Mouse (Mus musculus) kidney, embryonic 14.5 days (tissue): ENCODE measurements around the gene Sertad2. TPM values are rescaled to one million over a fixed set of nuclear protein-coding genes. Genes with fewer than 3 reads are reported as not detected.

ENCODE experiments used
- ATAC-seq: fragments of 200-750 bp; cut with Nextera tagmentation; 2 replicates; pipeline ENCODE4 v1.8.0; 2017; ENCODE audit warnings: moderate number of reproducible peaks, mild to moderate bottlenecking, moderate TSS enrichment, moderate library complexity; ENCODE audit not compliant: low FRiP score, low TSS enrichment
- H3K27ac ChIP-seq: fragments of 300-500 bp; sonication (generic); 2 replicates; pipeline ENCODE4 v1.5.1; 2014; ENCODE audit warnings: low read depth, mild to moderate bottlenecking, low read length, moderate library complexity, mixed read lengths
- H3K27me3 ChIP-seq: fragments of 300-500 bp; sonication (generic); 2 replicates; pipeline ENCODE4 v1.6.1; 2014; ENCODE audit warnings: mild to moderate bottlenecking, low read length; ENCODE audit not compliant: control insufficient read depth, insufficient read depth
- H3K36me3 ChIP-seq: fragments of 300-500 bp; sonication (generic); 2 replicates; pipeline ENCODE4 v1.6.1; 2014; ENCODE audit warnings: low read length, mixed read lengths; ENCODE audit not compliant: control insufficient read depth, insufficient read depth
- H3K4me1 ChIP-seq: fragments of 300-500 bp; sonication (generic); 2 replicates; pipeline ENCODE4 v1.6.1; 2014; ENCODE audit warnings: low read length, mixed read lengths; ENCODE audit not compliant: control insufficient read depth, insufficient read depth
- H3K4me2 ChIP-seq: fragments of 300-500 bp; sonication (generic); replicated peaks from 2 replicates; pipeline ENCODE4 v1.6.1; 2014; ENCODE audit warnings: low read depth, mild to moderate bottlenecking, low read length
- H3K4me3 ChIP-seq: fragments of 300-500 bp; sonication (generic); 2 replicates; pipeline ENCODE4 v1.5.1; 2014; ENCODE audit warnings: mild to moderate bottlenecking, low read length
- H3K9ac ChIP-seq: fragments of 300-500 bp; sonication (generic); 2 replicates; pipeline ENCODE4 v1.6.1; 2014; ENCODE audit warnings: low read depth, mild to moderate bottlenecking, low read length, moderate library complexity
- H3K9me3 ChIP-seq: fragments of 300-500 bp; sonication (generic); 2 replicates; pipeline ENCODE4 v1.6.1; 2016; ENCODE audit warnings: low read length; ENCODE audit not compliant: control insufficient read depth
- WGBS: fragments of 180-500 bp; shearing (Covaris S2); extraction: QIAGEN DNeasy Blood & Tissue Kit; methylation state at CpG from one replicate; pipeline ENCODE4 v1.1.7; 2014; 5-methylcytosine and 5-hydroxymethylcytosine counted together
- polyA plus RNA-seq: library from polyadenylated mRNA; unstranded; fragments of >200 nt; fragmentation: Nextera tagmentation; extraction: Ambion mirVana; gene quantifications from 2 replicates; pipeline ENCODE4 v1.2.1, GENCODE M21; 2014

Sertad2 gene
- polyA plus RNA-seq, 1 experiment from 2014 or later: 34.9 TPM

GRCm38 (mm10) chr11:20671789-20672392 is 128.8 kb downstream of the Sertad2 start:
- ATAC-seq: no peak
- Histone ChIP-seq H3K9me3 (no peaks in the 10 kb centered on the region), H3K27me3 (no peaks in the 10 kb centered on the region), H3K36me3 (no peaks in the 10 kb centered on the region), H3K4me1 (0 out of 2 replicates have a peak, but pooled peaks cover 6% of the 10 kb centered on the region), H3K4me3 (no peak overlapping the region), H3K4me2 (no peak overlapping the region), H3K27ac (no peak overlapping the region), H3K9ac (no peak overlapping the region)
- WGBS: 43% methylated on average over 6 of the region's 6 CpGs

- Histone ChIP-seq H3K9me3 (no peaks in the 10 kb centered on the region), H3K4me2 (no peak overlapping the region), H3K4me1 (0 out of 2 replicates have a peak, but pooled peaks cover 6% of the 10 kb centered on the region), H3K27ac (no peak overlapping the region), H3K27me3 (no peaks in the 10 kb centered on the region), H3K4me3 (no peak overlapping the region), H3K9ac (no peak overlapping the region), H3K36me3 (no peaks in the 10 kb centered on the region)
- WGBS: 61% methylated on average over 6 of the region's 6 CpGs
- ATAC-seq: no peak
Measured at GRCm38 (mm10) chr11:20672513-20672912, 129.5 kb downstream of the Sertad2 start.

- 78% methylated on average over 2 of the region's 2 CpGs for WGBS
- H3K9ac ChIP-seq: no peak overlapping the region
- no peak for ATAC-seq
- no peaks in the 10 kb centered on the region for H3K9me3 ChIP-seq
- H3K4me3 ChIP-seq: no peak overlapping the region
- H3K27me3 ChIP-seq: no peaks in the 10 kb centered on the region
- no peaks in the 10 kb centered on the region for H3K4me1 ChIP-seq
- no peaks in the 10 kb centered on the region for H3K36me3 ChIP-seq
- no peak overlapping the region for H3K27ac ChIP-seq
- no peak overlapping the region for H3K4me2 ChIP-seq
Measured at GRCm38 (mm10) chr11:20679396-20679795, 136.3 kb downstream of the Sertad2 start.

GRCm38 (mm10) chr11:20680781-20681180 is 137.7 kb downstream of the Sertad2 start:
- Histone ChIP-seq H3K4me2 (no peak overlapping the region), H3K9me3 (no peaks in the 10 kb centered on the region), H3K27me3 (no peaks in the 10 kb centered on the region), H3K4me3 (no peak overlapping the region), H3K27ac (no peak overlapping the region), H3K9ac (no peak overlapping the region), H3K36me3 (peaks cover 4% of the 10 kb centered on the region; the same call in 1 of the 2 replicates), H3K4me1 (no peaks in the 10 kb centered on the region)
- ATAC-seq: no peak
- WGBS: 91% methylated on average over 5 of the region's 5 CpGs

GRCm38 (mm10) chr11:20681679-20682078 is 138.6 kb downstream of the Sertad2 start:
- WGBS: 91% methylated on average over 5 of the region's 5 CpGs
- no peak for ATAC-seq
- no peak overlapping the region for H3K4me2 ChIP-seq
- H3K9ac ChIP-seq: no peak overlapping the region
- peaks cover 7% of the 10 kb centered on the region; the same call in 1 of the 2 replicates for H3K36me3 ChIP-seq
- H3K27ac ChIP-seq: no peak overlapping the region
- H3K4me1 ChIP-seq: no peaks in the 10 kb centered on the region
- H3K9me3 ChIP-seq: no peaks in the 10 kb centered on the region
- no peak overlapping the region for H3K4me3 ChIP-seq
- no peaks in the 10 kb centered on the region for H3K27me3 ChIP-seq

GRCm38 (mm10) chr11:20691000-20691399 is 147.9 kb downstream of the Sertad2 start:
- H3K36me3 ChIP-seq: peaks cover 6% of the 10 kb centered on the region; the same call in 1 of the 2 replicates
- 6% methylated on average over 4 of the region's 4 CpGs for WGBS

More at GRCm38 (mm10) chr11:20691000-20691399, 147.9 kb downstream of the Sertad2 start:
- Histone ChIP-seq H3K4me1 (no peaks in the 10 kb centered on the region), H3K4me3 (no peak overlapping the region), H3K9ac (no peak overlapping the region), H3K27ac (no peak overlapping the region), H3K27me3 (no peaks in the 10 kb centered on the region), H3K9me3 (no peaks in the 10 kb centered on the region), H3K4me2 (no peak overlapping the region)
- peak; percentile 68; the same call in 1 of the 2 replicates for ATAC-seq

Other genes with a start within 250 kb of the Sertad2 start
- gene Slc1a4, start 210.5 kb upstream of the Sertad2 start, polyA plus RNA-seq: 5.2 and 10.9 TPM in 2 replicates
- gene Aftph, start 198.3 kb downstream of the Sertad2 start, polyA plus RNA-seq: 14.9 and 24.5 TPM in 2 replicates